Mouse (Mus musculus) limb, embryonic 12.5 days (tissue): ENCODE results near the gene Fgf3. TPM values are rescaled to one million over a fixed set of nuclear protein-coding genes. Genes with fewer than 3 reads are reported as not detected.

Source experiments
- ATAC-seq: fragments of 200-750 bp; cut with Nextera tagmentation; 2 replicates; pipeline ENCODE4 v1.8.0; 2017; ENCODE audit warnings: low read depth, moderate TSS enrichment; ENCODE audit not compliant: insufficient number of reproducible peaks, insufficient read depth, low FRiP score, low TSS enrichment
- H3K27ac ChIP-seq: fragments of 300-500 bp; sonication (generic); 2 replicates; pipeline ENCODE4 v1.5.1; 2016; ENCODE audit warnings: mild to moderate bottlenecking, moderate library complexity
- H3K27me3 ChIP-seq: fragments of 300-500 bp; sonication (generic); 2 replicates; pipeline ENCODE4 v1.6.1; 2016; ENCODE audit warnings: mild to moderate bottlenecking, moderate library complexity
- H3K36me3 ChIP-seq: fragments of 300-500 bp; sonication (generic); 2 replicates; pipeline ENCODE4 v1.6.1; 2016; ENCODE audit warnings: mild to moderate bottlenecking, moderate library complexity
- H3K4me1 ChIP-seq: fragments of 300-500 bp; sonication (generic); replicated peaks from 2 replicates; pipeline ENCODE4 v1.6.1; 2016
- H3K4me2 ChIP-seq: fragments of 300-500 bp; sonication (generic); 2 replicates; pipeline ENCODE4 v1.6.1; 2016; ENCODE audit warnings: mild to moderate bottlenecking, moderate library complexity
- H3K4me3 ChIP-seq: fragments of 300-500 bp; sonication (generic); replicated peaks from 2 replicates; pipeline ENCODE4 v1.5.1; 2016; ENCODE audit warnings: mild to moderate bottlenecking
- H3K9ac ChIP-seq: fragments of 300-500 bp; sonication (generic); replicated peaks from 2 replicates; pipeline ENCODE4 v1.6.1; 2016; ENCODE audit warnings: mild to moderate bottlenecking, moderate library complexity
- H3K9me3 ChIP-seq: fragments of 300-500 bp; sonication (generic); 2 replicates; pipeline ENCODE4 v1.6.1; 2016; ENCODE audit warnings: mild to moderate bottlenecking, moderate library complexity
- WGBS: fragments of 180-500 bp; shearing (Covaris S2); methylation state at CpG from one replicate; pipeline ENCODE4 v1.1.7; 2016; 5-methylcytosine and 5-hydroxymethylcytosine counted together
- polyA plus RNA-seq: library from polyadenylated mRNA; unstranded; fragments of >200 nt; fragmentation: Nextera tagmentation; extraction: Ambion mirVana; gene quantifications from 2 replicates; pipeline ENCODE4 v1.2.1, GENCODE M21; 2016

Gene Fgf3
- not detected in 2 replicates for polyA plus RNA-seq

- H3K9ac ChIP-seq = peak within 1 kb of the TSS; percentile 44; the same call in 1 of the 2 replicates
- no peaks in the 10 kb centered on the region for H3K9me3 ChIP-seq
- no peak within 1 kb of the TSS for H3K27ac ChIP-seq
- WGBS = 2% methylated on average over 43 of the region's 43 CpGs
- H3K36me3 ChIP-seq = no peaks in the 10 kb centered on the region
- peaks cover 91% of the 10 kb centered on the region for H3K27me3 ChIP-seq
- peak within 1 kb of the TSS; percentile 68 for H3K4me2 ChIP-seq
- H3K4me1 ChIP-seq = peaks cover 23% of the 10 kb centered on the region; the same call in 1 of the 2 replicates
- peak within 1 kb of the TSS; percentile 44 for H3K4me3 ChIP-seq
- ATAC-seq = no peak
These were observed at the start of gene Fgf3 for GRCm38 (mm10) chr7:144837891-144838488. TSS of gene Fgf3 (plus strand) at chr7:144838083.

DNA sequence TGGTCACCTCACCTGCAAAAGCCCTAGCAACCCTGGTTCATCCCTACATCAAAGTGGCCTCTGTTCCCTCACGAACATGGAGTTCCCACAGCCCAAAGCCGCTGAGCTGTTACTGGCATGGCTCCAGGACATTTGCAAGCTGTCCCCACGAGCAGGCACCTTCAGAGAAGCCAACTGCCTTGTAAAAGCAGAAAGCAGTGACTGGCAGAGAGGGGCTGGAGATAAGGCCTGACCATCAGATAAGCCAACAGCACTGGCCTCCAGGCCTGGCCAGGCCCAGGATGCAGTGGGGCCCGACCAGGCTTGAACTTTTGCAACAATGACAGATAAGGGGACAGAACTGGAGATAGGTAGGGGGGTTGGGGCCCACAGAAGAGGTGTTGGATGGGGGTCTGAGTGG, 49.3 kb upstream of the Fgf3 start:
- no peak for ATAC-seq
- Histone ChIP-seq H3K4me1 (no peaks in the 10 kb centered on the region; the same call in 1 of the 2 replicates), H3K27me3 (peaks cover 4% of the 10 kb centered on the region; the same call in 1 of the 2 replicates), H3K27ac (no peak overlapping the region), H3K4me3 (no peak overlapping the region), H3K9ac (no peak overlapping the region), H3K9me3 (no peaks in the 10 kb centered on the region), H3K36me3 (no peaks in the 10 kb centered on the region), H3K4me2 (no peak overlapping the region)
- 50% methylated on average over 4 of the region's 4 CpGs for WGBS

GRCm38 (mm10) chr7:144789601-144790556, 48.0 kb upstream of the Fgf3 start:
- peak overlapping the region; percentile 56 for H3K4me2 ChIP-seq
- WGBS = 51% methylated on average over 36 of the region's 36 CpGs
- H3K27ac ChIP-seq = no peak overlapping the region
- ATAC-seq = no peak
- H3K4me3 ChIP-seq = peak overlapping the region; percentile 37
- no peaks in the 10 kb centered on the region for H3K36me3 ChIP-seq
- H3K27me3 ChIP-seq = peaks cover 10% of the 10 kb centered on the region; the same call in 1 of the 2 replicates
- no peaks in the 10 kb centered on the region for H3K9me3 ChIP-seq
- 0 out of 2 replicates have a peak overlapping the region, but pooled peaks have one; percentile 18 for H3K9ac ChIP-seq
- H3K4me1 ChIP-seq = no peaks in the 10 kb centered on the region; the same call in 1 of the 2 replicates

DNA sequence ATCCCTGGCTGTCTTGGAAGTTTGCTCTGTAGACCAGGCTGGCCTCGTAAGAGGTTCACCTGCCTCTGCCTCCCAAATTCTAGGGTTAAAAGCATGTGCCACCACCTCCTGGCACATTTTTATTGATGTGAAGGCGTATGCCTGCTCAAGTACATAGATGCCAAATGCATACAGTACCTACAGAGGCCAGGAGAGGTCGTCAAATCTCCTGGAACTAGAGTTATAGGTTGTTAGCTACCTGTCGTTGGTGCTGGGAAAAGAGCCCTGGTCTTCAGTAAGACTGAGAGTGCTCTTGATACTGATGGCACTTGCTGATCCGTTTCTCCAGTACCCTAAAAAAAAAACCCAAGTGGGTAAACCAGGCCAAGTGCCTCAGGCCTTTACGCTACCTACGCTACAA, 46.5 kb upstream of the Fgf3 start:
- 90% methylated on average over 7 of the region's 7 CpGs for WGBS
- Histone ChIP-seq H3K9me3 (no peaks in the 10 kb centered on the region), H3K27me3 (peaks cover 15% of the 10 kb centered on the region; the same call in 1 of the 2 replicates), H3K4me3 (no peak overlapping the region), H3K27ac (no peak overlapping the region), H3K9ac (no peak overlapping the region), H3K4me1 (no peaks in the 10 kb centered on the region; the same call in 1 of the 2 replicates), H3K4me2 (no peak overlapping the region), H3K36me3 (no peaks in the 10 kb centered on the region)
- ATAC-seq = no peak

DNA sequence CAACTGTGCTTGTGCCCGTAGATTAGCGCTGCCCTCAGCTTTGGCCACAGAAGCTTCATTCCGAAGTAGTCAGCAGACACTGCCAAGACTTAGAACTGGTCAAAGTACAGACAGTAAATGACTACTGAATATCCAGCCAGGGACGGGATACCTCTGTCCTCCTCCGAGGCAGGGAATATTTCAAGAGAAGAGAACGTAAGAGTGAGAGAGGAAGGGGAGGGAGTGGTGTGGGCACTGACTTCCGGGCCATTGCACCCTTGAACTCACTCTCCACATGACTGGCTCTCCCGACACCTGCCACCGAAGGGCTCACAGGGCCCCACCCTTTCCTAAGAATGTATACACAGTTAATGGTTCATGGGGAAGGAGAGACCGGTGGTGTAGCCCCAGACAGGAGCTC, 44.6 kb upstream of the Fgf3 start:
- 85% methylated on average over 10 of the region's 10 CpGs for WGBS
- no peak for ATAC-seq
- Histone ChIP-seq H3K4me2 (no peak overlapping the region), H3K36me3 (no peaks in the 10 kb centered on the region), H3K27ac (no peak overlapping the region), H3K9me3 (no peaks in the 10 kb centered on the region), H3K4me3 (no peak overlapping the region), H3K27me3 (peaks cover 21% of the 10 kb centered on the region), H3K9ac (no peak overlapping the region), H3K4me1 (no peaks in the 10 kb centered on the region; the same call in 1 of the 2 replicates)

- H3K27ac ChIP-seq = no peak overlapping the region
- no peaks in the 10 kb centered on the region for H3K9me3 ChIP-seq
- no peak overlapping the region for H3K9ac ChIP-seq
- no peak overlapping the region for H3K4me2 ChIP-seq
- no peaks in the 10 kb centered on the region for H3K36me3 ChIP-seq
- H3K4me1 ChIP-seq = no peaks in the 10 kb centered on the region; the same call in 1 of the 2 replicates
- H3K27me3 ChIP-seq = peaks cover 33% of the 10 kb centered on the region
- H3K4me3 ChIP-seq = no peak overlapping the region
- ATAC-seq = no peak
- WGBS = 69% methylated on average over 9 of the region's 9 CpGs
These were observed 41.9 kb upstream of the Fgf3 start for GRCm38 (mm10) chr7:144795976-144796474.

DNA sequence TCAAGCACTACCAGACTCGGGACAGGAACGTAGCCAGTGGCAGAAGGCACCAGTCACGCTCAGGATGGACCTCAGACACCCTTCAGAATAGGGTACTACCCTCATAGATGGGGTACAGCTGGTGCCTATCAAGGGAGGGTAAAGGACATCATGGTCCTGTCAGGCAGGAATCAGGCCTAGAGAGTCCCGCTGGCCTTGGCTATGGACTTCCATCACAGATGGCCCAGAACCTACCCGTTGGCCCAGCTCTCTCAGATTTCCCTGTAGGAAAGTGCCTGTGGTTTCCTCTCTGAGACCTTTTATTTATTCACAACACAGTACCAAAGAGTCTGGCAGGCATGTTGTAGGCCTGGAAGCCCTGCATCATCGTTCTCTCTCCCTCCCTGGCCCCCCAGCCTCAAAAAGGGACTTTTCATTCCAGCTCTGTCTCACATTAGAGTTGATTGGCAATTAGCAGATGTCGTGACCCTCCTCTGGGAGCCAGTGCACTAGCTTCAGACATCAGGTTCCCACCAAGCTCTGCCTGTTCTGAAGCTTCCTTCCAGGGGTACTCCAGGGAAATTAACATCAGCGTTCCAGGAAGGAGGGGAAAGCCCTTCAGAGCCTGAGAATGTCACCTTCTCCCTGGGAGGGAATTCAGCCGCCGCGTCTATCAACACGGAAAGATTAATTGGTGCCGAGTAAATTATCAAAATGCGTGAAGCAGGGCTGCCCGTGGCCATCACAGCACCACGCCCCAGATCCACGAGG, 40.7 kb upstream of the Fgf3 start:
- Histone ChIP-seq H3K9me3 (no peaks in the 10 kb centered on the region), H3K4me2 (no peak overlapping the region), H3K9ac (no peak overlapping the region), H3K4me1 (no peaks in the 10 kb centered on the region; the same call in 1 of the 2 replicates), H3K4me3 (no peak overlapping the region), H3K27me3 (peaks cover 37% of the 10 kb centered on the region), H3K36me3 (no peaks in the 10 kb centered on the region), H3K27ac (no peak overlapping the region)
- 54% methylated on average over 17 of the region's 17 CpGs for WGBS
- no peak for ATAC-seq

GRCm38 (mm10) chr7:144798471-144798870, 39.4 kb upstream of the Fgf3 start:
- no peaks in the 10 kb centered on the region for H3K36me3 ChIP-seq
- peaks cover 41% of the 10 kb centered on the region for H3K27me3 ChIP-seq
- H3K4me3 ChIP-seq = no peak overlapping the region
- no peaks in the 10 kb centered on the region for H3K9me3 ChIP-seq
- WGBS = 17% methylated on average over 1 of the region's 1 CpGs
- H3K4me2 ChIP-seq = no peak overlapping the region
- no peak overlapping the region for H3K27ac ChIP-seq
- no peak overlapping the region for H3K9ac ChIP-seq
- ATAC-seq = no peak
- H3K4me1 ChIP-seq = no peaks in the 10 kb centered on the region; the same call in 1 of the 2 replicates

GRCm38 (mm10) chr7:144807036-144807435, 30.8 kb upstream of the Fgf3 start:
- H3K4me1 ChIP-seq = peaks cover 9% of the 10 kb centered on the region
- H3K4me3 ChIP-seq = no peak overlapping the region
- H3K27ac ChIP-seq = no peak overlapping the region
- no peaks in the 10 kb centered on the region for H3K9me3 ChIP-seq
- H3K27me3 ChIP-seq = peaks cover 11% of the 10 kb centered on the region
- ATAC-seq = no peak
- H3K4me2 ChIP-seq = no peak overlapping the region
- no peaks in the 10 kb centered on the region for H3K36me3 ChIP-seq
- WGBS = 63% methylated on average over 6 of the region's 6 CpGs
- no peak overlapping the region for H3K9ac ChIP-seq

DNA sequence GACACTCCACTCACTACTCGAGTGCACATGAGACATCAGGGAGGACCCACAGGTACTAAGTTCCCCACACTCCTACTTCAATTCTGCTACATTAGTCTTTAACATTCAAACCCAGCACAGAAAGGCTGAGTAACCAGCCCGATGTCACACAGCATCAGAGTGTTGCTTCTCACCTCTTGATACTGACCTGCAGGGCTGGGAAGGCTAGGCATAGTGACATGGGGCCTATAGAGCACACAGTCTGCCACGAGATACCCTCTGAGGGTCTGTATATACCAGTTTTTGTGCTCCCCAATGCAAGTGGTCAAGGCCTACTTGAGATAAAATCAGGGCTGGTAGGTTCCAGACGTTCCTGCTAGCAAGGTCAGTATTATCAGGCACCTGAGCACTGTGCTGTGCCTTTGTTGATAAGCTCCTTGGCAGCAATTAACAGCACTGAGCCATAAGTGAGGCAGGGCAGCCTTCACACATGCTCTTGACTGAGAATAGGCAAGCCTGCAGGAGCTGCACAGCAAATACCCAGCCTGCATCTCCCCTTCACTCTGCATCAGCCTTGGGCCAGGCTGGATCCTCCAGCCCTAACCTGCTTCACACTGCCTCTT, 29.8 kb upstream of the Fgf3 start:
- WGBS = 67% methylated on average over 4 of the region's 4 CpGs
- ATAC-seq = no peak

More for the DNA sequence above, 29.8 kb upstream of the Fgf3 start:
- no peaks in the 10 kb centered on the region for H3K9me3 ChIP-seq
- no peak overlapping the region for H3K4me2 ChIP-seq
- H3K36me3 ChIP-seq = no peaks in the 10 kb centered on the region
- peaks cover 9% of the 10 kb centered on the region for H3K27me3 ChIP-seq
- no peak overlapping the region for H3K9ac ChIP-seq
- peaks cover 9% of the 10 kb centered on the region for H3K4me1 ChIP-seq
- H3K27ac ChIP-seq = no peak overlapping the region
- H3K4me3 ChIP-seq = no peak overlapping the region
